Mouse (Mus musculus) C2C12 (cell line): ENCODE results near the gene Taok2. TPM values are rescaled to one million over a fixed set of nuclear protein-coding genes. Genes with fewer than 3 reads are reported as not detected.

Experiments used
- H3K27me3 ChIP-seq: one replicate; pipeline ENCODE4 v1.6.1; 2011; ENCODE audit not compliant: control insufficient read depth, insufficient read depth, insufficient read length
- H3K36me3 ChIP-seq: one replicate; pipeline ENCODE4 v1.6.1; 2011; ENCODE audit not compliant: control insufficient read depth, insufficient read depth
- H3K4me3 ChIP-seq: one replicate; pipeline ENCODE4 v1.5.1; 2011; ENCODE audit warnings: mild to moderate bottlenecking, control low read depth; ENCODE audit not compliant: poor library complexity, insufficient read depth, severe bottlenecking
- H3K79me2 ChIP-seq: one replicate; pipeline ENCODE4 v1.6.1; 2011; ENCODE audit not compliant: control insufficient read depth, insufficient read depth
- H3K79me3 ChIP-seq: one replicate; pipeline ENCODE4 v1.6.1; 2011; ENCODE audit warnings: low read depth, control low read depth
- H3ac ChIP-seq: one replicate; pipeline ENCODE3; 2011; ENCODE audit warnings: low read depth; ENCODE audit not compliant: control insufficient read depth, insufficient read length
- CEBPB ChIP-seq: IDR thresholded peaks from one replicate; pipeline ENCODE4 v1.6.1; 2011; ENCODE audit warnings: low read depth, mild to moderate bottlenecking, control low read depth, moderate library complexity
- CTCF ChIP-seq: IDR thresholded peaks from one replicate; pipeline ENCODE4 v1.5.1; 2011; ENCODE audit not compliant: control insufficient read depth, insufficient read depth, insufficient read length
- FOSL1 ChIP-seq: IDR thresholded peaks from one replicate; pipeline ENCODE4 v1.8.0; 2011; ENCODE audit warnings: mild to moderate bottlenecking, low read length; ENCODE audit not compliant: poor library complexity, insufficient read depth, severe bottlenecking
- MAX ChIP-seq: IDR thresholded peaks from one replicate; pipeline ENCODE4 v1.6.1; 2011; ENCODE audit warnings: mild to moderate bottlenecking, control low read depth
- MYOD1 ChIP-seq: IDR thresholded peaks from one replicate; pipeline ENCODE4 v1.6.1; 2011; ENCODE audit warnings: low read depth; ENCODE audit not compliant: control insufficient read depth, insufficient read length
- MYOG ChIP-seq: IDR thresholded peaks from one replicate; pipeline ENCODE4 v1.6.1; 2011; ENCODE audit not compliant: control insufficient read depth, insufficient read length; ENCODE audit errors: extremely low read depth
- USF1 ChIP-seq: IDR thresholded peaks from one replicate; pipeline ENCODE4 v1.6.1; 2011; ENCODE audit warnings: low read depth, mild to moderate bottlenecking, control low read depth, moderate library complexity
- polyA plus RNA-seq: library from polyadenylated mRNA; unstranded; fragments of >200 nt; fragmentation: generic; extraction: Trizol; gene quantifications from one replicate; pipeline ENCODE4 v1.2.1, GENCODE M21; 2012; ENCODE audit warnings: missing spikeins

Taok2 gene
- polyA plus RNA-seq, 1 experiment: 27.9 TPM

DNA sequence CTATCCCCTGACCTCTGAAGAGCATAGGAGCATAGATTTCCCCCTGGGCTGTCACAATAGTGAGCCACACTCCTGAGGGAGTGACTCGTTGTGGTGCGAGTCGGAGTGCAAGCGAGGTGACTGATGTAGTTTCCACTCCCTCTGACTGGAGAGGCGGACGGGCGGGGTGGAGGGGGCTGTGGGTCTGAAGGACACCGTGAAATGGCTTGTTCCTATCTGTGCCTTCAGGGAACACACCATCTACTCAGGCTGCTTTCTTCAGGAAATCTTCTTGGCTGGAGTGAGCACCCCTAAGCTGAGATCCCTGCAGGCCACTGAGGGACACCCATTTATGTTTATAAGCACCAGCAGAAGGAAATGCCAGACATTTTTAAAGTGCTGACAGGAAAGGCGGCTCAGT lies 61.8 kb downstream of the Taok2 start:
- H3K4me3 ChIP-seq: no peak overlapping the region
- no peaks in the 10 kb centered on the region for H3K79me3 ChIP-seq
- H3K27me3 ChIP-seq: peaks cover 45% of the 10 kb centered on the region
- TF ChIP-seq CTCF (no peak), FOSL1 (no peak), MAX (no peak), USF1 (no peak), MYOG (no peak), CEBPB (no peak), MYOD1 (no peak)
- no peaks in the 10 kb centered on the region for H3K79me2 ChIP-seq
- H3ac ChIP-seq: no peak overlapping the region
- no peaks in the 10 kb centered on the region for H3K36me3 ChIP-seq

DNA sequence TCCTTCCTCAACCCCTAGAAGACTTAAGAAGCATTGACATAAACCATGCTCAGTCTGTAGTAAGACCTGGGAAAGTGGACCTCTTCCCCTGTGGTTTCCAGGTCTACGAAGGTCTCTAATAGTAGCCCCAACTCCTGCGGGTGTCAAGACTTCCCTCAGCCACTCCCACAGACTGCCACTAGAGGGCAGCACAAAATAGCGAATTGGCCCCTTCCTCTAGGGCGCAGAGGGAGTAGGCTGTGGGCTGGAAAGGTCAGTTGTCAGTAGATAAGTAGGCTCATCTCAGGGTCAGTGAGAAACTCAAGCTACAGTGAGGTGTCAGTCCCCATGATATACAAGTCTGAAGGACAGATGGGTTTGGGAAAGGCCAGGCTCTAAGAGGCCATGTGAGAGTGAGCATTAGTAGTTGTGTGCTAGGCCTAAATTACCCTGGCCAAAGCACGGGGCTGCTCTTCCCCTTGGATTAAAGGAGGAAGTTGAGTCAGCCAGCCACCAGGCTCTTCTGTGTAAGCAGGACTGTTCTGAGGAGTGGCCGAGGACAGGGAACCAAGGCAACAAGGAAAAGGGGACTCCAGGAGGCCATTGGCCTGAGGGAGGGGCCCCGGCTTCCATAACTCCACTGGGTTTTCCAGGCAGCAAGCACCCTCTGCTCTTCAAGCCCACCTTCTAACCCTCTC lies 62.5 kb downstream of the Taok2 start:
- Histone ChIP-seq H3K36me3 (no peaks in the 10 kb centered on the region), H3K4me3 (no peak overlapping the region), H3K27me3 (peaks cover 37% of the 10 kb centered on the region), H3K79me2 (no peaks in the 10 kb centered on the region), H3K79me3 (no peaks in the 10 kb centered on the region), H3ac (no peak overlapping the region)
- TF ChIP-seq USF1 (no peak), MYOG (no peak), CTCF (peak; percentile 86), MYOD1 (no peak), FOSL1 (no peak)

DNA sequence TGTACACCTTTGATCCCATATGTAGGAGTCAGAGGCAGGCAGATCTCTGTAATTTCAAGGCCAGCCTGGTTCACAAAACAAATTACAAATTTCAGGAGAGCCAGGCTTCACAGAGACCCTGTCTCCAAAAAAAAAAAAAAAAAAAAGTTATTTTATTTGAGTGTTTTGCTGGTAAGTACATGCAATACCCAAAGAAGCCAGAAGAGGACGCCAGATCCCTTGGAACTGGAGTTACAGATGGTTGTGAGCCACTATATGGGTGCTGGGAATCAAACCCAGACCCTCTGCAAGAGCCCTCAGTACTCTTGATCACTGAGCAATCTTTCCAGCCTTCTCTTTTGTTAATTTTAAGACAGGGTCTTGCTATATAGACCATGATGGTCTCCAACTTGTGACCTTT lies 65.7 kb downstream of the Taok2 start:
- TF ChIP-seq MYOG (no peak), FOSL1 (no peak)
- H3ac ChIP-seq: no peak overlapping the region
- no peaks in the 10 kb centered on the region for H3K79me2 ChIP-seq
- H3K4me3 ChIP-seq: no peak overlapping the region
- no peaks in the 10 kb centered on the region for H3K36me3 ChIP-seq
- H3K79me3 ChIP-seq: no peaks in the 10 kb centered on the region
- H3K27me3 ChIP-seq: peaks cover 15% of the 10 kb centered on the region

DNA sequence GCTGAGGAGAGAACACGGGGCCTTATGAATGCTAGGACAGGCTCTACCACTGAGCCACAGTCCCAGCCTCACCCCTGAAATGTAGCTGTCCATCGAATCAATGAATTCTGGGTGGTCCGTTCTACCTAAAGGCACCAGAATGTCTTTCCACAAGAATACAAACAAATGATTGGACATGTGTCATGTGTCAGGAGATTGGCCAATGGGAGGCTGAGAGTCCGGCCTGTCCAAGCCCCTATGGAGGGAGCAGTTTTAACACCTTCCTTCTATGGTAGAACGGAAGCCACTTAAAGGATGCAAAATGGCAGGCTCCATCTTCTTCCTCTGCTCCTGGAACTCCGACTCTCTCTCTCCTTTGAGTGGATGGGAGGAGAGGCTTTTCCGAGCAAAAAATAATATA lies 66.9 kb downstream of the Taok2 start:
- H3K79me2 ChIP-seq: no peaks in the 10 kb centered on the region
- TF ChIP-seq CTCF (no peak), MYOG (no peak), MAX (no peak), FOSL1 (no peak), CEBPB (no peak), MYOD1 (no peak), USF1 (no peak)
- H3ac ChIP-seq: no peak overlapping the region

DNA sequence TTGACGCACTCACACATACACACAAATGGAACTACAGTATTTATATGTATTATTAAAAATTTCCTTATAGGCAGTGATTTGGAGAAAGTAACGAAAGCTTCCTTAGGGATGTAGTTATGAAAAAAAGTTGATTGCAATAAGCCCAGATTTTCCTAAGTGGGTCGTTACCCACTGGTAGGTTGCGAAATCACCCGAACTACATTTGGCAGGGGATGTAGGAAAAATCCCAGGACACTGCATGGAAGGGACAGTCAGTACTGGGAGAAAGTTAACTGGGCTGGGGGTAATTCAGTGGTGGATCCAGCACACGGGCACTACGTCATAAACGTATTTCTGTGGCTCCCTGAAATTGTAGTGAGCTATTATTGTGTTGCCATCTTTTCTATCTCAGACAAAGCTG lies 68.0 kb downstream of the Taok2 start:
- Histone ChIP-seq H3K27me3 (no peaks in the 10 kb centered on the region), H3K4me3 (no peak overlapping the region), H3K79me3 (no peaks in the 10 kb centered on the region), H3K36me3 (no peaks in the 10 kb centered on the region), H3K79me2 (no peaks in the 10 kb centered on the region), H3ac (no peak overlapping the region)
- TF ChIP-seq MAX: no peak
- no peak for TF ChIP-seq MYOG
- peak; percentile 66 for TF ChIP-seq CEBPB
- TF ChIP-seq USF1: no peak
- no peak for TF ChIP-seq CTCF

More for the DNA sequence above, 66.9 kb downstream of the Taok2 start:
- no peaks in the 10 kb centered on the region for H3K79me3 ChIP-seq
- no peak overlapping the region for H3K4me3 ChIP-seq
- H3K27me3 ChIP-seq: peaks cover 4% of the 10 kb centered on the region
- no peaks in the 10 kb centered on the region for H3K36me3 ChIP-seq

DNA sequence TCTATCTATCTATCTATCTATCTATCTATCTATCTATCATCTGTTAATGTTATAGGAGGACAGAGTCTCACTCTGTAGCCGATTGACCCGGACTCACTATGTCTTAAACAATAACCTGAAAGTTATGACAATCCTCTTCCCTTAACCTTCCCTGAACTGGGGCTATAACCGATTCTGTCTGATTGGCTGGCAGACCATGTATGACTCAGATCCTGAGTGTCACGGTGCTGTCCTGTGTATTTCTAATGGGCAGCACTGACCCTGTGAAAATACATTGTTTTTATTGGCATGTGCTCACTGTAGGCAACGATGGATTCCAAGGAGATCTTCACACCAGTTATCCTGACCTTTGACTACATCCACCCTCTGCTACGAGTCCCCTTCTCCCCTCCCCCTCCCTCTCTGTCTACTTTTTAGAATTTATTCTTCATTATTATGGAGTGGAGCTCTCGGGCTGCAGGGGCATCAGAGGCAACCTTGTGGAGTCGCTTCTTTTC lies 68.7 kb downstream of the Taok2 start:
- Histone ChIP-seq H3ac (no peak overlapping the region), H3K79me3 (no peaks in the 10 kb centered on the region), H3K4me3 (no peak overlapping the region), H3K36me3 (no peaks in the 10 kb centered on the region), H3K79me2 (no peaks in the 10 kb centered on the region), H3K27me3 (no peaks in the 10 kb centered on the region)
- TF ChIP-seq MYOD1 (no peak), CEBPB (no peak), USF1 (no peak), CTCF (no peak), MAX (no peak), FOSL1 (no peak), MYOG (no peak)
